Mouse (Mus musculus): ENCODE results near the gene Gm3147. TPM values are rescaled to one million over a fixed set of nuclear protein-coding genes. Genes with fewer than 3 reads are reported as not detected.
"Not testable (repeated sequence)": the region's sequence is repeated elsewhere in the genome, so short reads cannot be mapped to it uniquely, and the experiment has no call there.

Gene Gm3147
- polyA plus RNA-seq (2012; rRNA removed) = not detected in 2 replicates

GRCm38 (mm10) chr5:94616242-94616641, at the start of gene Gm3147:
TSS of gene Gm3147 (minus strand) at chr5:94616342.
- not testable (repeated sequence) for H3K27ac ChIP-seq (ENCODE audit: insufficient read depth, low read length); H3K4me1 ChIP-seq (ENCODE audit: control insufficient read depth, insufficient read depth, low read length); H3K4me3 ChIP-seq (replicated peaks; ENCODE audit: insufficient read depth, low read depth, low read length); DNase-seq; H3K27me3 ChIP-seq (ENCODE audit: control insufficient read depth, insufficient read depth, low read length)
- no CpG with 5 or more reads among the region's 1 CpGs for WGBS

- WGBS = no CpG with 5 or more reads among the region's 2 CpGs
- not testable (repeated sequence) for DNase-seq
Measured at GRCm38 (mm10) chr5:94648082-94648481, 31.9 kb upstream of the Gm3147 start, which contains the start of gene Gm6205. TSS of gene Gm6205 (plus strand) at chr5:94648382.

GRCm38 (mm10) chr5:94623679-94624078, 7.5 kb upstream of the Gm3147 start, which contains the start of gene Gm6509:
TSS of gene Gm6509 (plus strand) at chr5:94623979.
- H3K4me3 ChIP-seq (replicated peaks; ENCODE audit: insufficient read depth, low read depth, low read length); DNase-seq; H3K27ac ChIP-seq (ENCODE audit: insufficient read depth, low read length); H3K27me3 ChIP-seq (ENCODE audit: control insufficient read depth, insufficient read depth, low read length); H3K4me1 ChIP-seq (ENCODE audit: control insufficient read depth, insufficient read depth, low read length): not testable (repeated sequence)
- WGBS = 67% methylated on average over 1 of the region's 2 CpGs

More at GRCm38 (mm10) chr5:94648082-94648481, 31.9 kb upstream of the Gm3147 start, which contains the start of gene Gm6205:
- H3K27ac ChIP-seq (ENCODE audit: insufficient read depth, low read length); H3K27me3 ChIP-seq (ENCODE audit: control insufficient read depth, insufficient read depth, low read length); H3K4me3 ChIP-seq (replicated peaks; ENCODE audit: insufficient read depth, low read depth, low read length); H3K4me1 ChIP-seq (ENCODE audit: control insufficient read depth, insufficient read depth, low read length): not testable (repeated sequence)

Other genes with a start within 250 kb of the Gm3147 start
- not detected in 2 replicates for gene Gm7682, start 170.6 kb downstream of the Gm3147 start, polyA plus RNA-seq (2012; rRNA removed)
- gene Gm3139, start 90.1 kb downstream of the Gm3147 start, polyA plus RNA-seq (2012; rRNA removed) = not detected in 2 replicates
- not detected in 2 replicates for gene Gm6509, start 7.6 kb upstream of the Gm3147 start, polyA plus RNA-seq (2012; rRNA removed)
- gene Gm6205, start 32.0 kb upstream of the Gm3147 start, polyA plus RNA-seq (2012; rRNA removed) = not detected in 2 replicates
- gene Gm3183, start 249.1 kb upstream of the Gm3147 start, polyA plus RNA-seq (2012; rRNA removed) = not detected in 2 replicates